Mouse (Mus musculus): Measurements from ENCODE around the gene Echdc2.

Gene Echdc2

DNA sequence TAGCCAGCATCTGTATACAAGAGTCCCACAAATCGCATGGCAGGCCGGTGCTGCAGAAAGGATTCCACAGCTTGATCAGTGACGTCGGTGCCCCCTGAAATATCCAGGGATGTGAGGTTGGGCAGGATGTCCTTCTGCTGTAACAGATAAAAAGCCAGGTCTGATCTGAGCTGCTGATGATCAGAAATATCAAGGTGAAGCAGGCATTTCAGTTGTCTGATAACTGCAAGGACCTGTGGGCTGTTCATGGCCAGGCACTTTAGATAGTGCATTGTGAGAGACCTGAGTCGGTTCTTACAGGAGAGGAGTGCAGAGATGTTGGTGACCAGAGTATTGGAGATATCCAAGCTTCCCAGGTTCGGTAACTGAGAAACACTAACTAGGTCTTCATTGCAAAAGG is 39.4 kb downstream of the Echdc2 start:
- no peak for DNase-seq

- no peak for DNase-seq
These were observed 47.8 kb downstream of the Echdc2 start for GRCm38 (mm10) chr4:108213023-108213422.

GRCm38 (mm10) chr4:108217332-108218179 is 52.3 kb downstream of the Echdc2 start, which contains the start of gene Zyg11a:
TSS of gene Zyg11a (minus strand) at chr4:108218048.
- DNase-seq, result peak; percentile 52 to 66

- peak; percentile 42 to 54 for DNase-seq
These were observed 53.8 kb downstream of the Echdc2 start for GRCm38 (mm10) chr4:108219019-108219418.

DNA sequence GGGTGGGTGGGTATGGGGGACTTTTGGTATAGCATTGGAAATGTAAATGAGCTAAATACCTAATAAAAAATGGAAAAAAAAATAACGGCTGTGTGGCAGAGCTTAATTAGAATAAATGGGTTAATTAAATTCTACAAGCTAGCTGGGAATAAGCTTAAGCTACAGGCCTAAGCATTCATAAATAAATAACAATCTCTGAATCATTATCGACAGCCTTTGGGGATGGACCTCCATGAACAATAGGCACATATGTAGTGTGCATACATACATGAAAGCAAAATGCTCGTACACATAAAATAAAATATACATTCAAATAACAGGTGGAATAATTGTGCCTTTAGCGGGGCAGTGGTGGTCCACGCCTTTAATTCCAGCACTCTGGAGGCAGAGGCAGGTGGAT is 57.3 kb downstream of the Echdc2 start:
- DNase-seq, result no peak

DNA sequence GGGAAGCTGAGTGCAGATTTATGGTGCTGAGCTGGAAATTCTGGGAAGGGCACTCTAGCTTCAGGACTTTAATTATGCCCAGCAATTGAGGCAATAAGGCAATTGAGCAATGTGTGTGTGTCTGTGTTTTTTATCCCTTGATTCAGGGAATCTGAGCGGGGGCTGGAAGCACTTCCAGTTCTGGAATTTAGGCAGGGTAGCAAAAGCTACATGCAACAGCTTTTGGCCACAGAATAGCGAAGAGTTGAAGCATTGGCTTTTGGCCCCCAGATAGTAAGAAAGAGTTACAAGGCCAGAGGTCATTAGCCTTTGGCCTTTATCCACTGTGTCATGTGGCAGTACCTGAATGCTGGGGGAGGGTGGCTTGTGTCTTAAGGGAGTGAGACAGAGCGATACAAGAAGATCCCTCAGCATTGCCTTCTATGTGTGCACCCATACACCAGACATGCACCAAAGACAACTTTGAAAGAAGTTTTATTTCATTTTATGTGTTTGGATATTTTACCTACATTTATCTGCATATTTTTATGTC is 60.2 kb downstream of the Echdc2 start:
- no peak for DNase-seq

Data from kidney, postnatal 4 days (tissue).